Mouse (Mus musculus): ENCODE results near the gene Xpnpep2. TPM values are rescaled to one million over a fixed set of nuclear protein-coding genes. Genes with fewer than 3 reads are reported as not detected.

The Xpnpep2 gene
- total and polyA plus RNA-seq, 3 experiments: 0.59 to 1.6 (median 1.4) TPM

DNA sequence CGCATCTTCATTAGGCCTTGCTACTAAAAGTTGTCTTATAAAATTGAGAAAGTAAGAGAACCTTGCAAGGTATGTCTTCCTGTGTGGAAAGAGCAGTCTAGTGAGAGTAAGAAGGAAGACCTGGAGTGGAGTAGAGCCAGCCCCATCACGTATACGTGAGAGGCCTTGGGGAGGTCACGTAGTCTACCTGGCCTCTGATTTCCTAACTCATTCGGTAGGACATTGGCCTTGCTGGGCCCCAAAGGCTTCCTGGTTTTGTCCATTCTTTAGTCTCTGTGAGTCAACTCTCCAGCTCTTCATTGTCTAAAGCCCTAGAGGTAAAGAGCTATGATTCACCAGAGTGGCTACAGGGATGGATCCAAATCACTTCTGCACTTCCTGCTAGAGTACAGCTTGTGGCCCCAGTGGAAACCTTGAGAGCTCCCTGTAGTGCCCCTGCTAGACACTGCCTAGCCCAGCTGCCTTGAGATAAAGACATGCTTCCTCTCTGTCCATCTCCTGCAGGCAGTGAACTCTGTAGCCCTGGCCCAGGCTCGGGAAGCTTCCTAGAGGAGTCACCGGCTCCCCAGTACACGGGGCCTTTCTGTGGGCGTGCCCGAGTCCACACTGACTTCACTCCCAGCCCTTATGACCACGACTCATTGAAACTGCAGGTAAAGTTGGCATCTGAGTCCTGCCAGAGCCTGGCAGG is 49.8 kb downstream of the Xpnpep2 start:
- DNase-seq: no peak

DNA sequence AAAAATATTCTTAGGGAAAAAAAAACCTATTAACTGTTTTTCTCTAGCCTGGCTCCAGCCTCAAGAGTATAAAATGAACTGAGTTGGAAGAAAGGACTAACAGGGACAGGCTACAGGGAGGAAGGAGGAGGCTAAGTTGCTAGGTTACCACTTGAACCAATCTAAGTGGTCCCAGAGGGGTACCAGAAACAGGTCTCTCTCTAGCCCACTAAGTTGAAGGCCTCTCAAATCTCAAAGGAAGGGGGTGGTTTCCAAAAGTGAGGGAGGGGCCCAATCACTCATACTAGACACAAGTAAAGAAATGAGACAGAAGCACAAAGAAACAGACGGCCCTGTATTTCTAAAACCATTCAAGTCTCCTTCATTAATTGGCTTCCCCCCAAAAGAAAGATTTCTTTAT is 61.4 kb downstream of the Xpnpep2 start:
- no peak for DNase-seq

DNA sequence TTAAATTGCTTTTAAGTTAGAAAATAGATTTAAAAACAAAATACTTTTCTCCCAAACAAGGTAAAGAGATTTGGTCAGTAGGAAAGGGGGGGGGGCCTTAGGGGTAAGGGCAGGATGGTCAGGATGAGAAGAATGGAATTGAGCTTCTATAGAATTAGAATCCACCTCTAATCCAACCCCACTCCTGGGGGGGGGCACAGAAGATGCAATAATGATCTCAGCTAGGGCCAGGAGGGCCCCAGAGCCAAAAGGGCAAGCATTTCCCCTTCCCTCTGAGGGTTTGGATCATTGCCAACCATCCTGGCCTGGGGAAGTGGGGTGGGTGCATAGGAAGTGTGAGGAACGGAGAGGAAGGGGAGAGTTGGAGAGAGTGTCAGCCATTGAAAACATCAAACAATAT is 61.8 kb downstream of the Xpnpep2 start:
- no peak for DNase-seq

DNA sequence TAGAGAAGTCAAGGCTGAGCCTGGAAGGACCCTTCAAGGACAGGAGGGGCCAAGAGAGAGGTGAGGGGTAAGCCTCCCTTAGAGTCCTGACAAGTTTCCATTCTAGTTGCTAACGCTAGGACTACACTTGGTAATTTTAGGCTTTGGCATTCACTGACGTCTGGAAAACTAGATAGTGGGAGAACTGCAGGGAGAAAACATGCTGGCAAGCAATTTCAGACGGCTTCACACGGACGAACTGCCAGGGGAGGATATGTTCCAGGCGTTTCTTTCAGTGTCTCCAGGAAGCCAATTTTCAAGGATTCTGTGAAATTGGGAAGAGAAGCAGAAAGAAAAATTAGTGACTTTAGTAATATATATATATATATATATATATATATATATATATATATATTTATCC is 73.3 kb downstream of the Xpnpep2 start:
- DNase-seq: no peak

DNA sequence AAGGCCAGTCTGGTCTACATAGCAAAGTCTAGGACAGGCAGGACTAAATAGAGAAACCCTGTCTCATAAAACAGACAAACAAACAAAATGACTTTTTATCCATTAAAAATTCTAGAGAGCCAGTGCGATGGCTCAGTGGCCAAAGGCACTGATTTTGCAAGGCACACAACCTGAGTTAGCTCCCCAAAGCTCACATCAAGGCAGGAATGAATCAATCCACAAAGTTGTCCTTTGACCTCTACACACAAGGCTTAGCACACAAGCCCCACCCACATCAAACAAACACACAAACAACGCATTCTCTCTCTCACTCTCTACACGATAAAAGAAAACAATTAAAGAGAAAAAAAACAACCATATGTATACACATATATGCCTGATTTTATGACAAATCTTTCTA is 76.2 kb downstream of the Xpnpep2 start:
- no peak for DNase-seq

Other genes starting within 250 kb of the Xpnpep2 start
- 10 to 100 TPM; 19.2 to 49.3 TPM for gene Smarca1, start 215.8 kb upstream of the Xpnpep2 start, total RNA-seq (2021)
- gene Smarca1, start 215.8 kb upstream of the Xpnpep2 start, polyA plus RNA-seq (2012; rRNA removed): 4.6 and 5.6 TPM in 2 replicates
- gene Ocrl, start 196.3 kb upstream of the Xpnpep2 start, total RNA-seq (2021): 10 to 100 TPM; 42.7 to 45.6 TPM
- 15.2 and 17.0 TPM in 2 replicates for gene Ocrl, start 196.3 kb upstream of the Xpnpep2 start, polyA plus RNA-seq (2012; rRNA removed)
- gene Apln, start 73.9 kb upstream of the Xpnpep2 start, total RNA-seq (2021): 1 to 10 TPM; 1.6 to 5.0 TPM
- 3.1 and 8.3 TPM in 2 replicates for gene Apln, start 73.9 kb upstream of the Xpnpep2 start, polyA plus RNA-seq (2012; rRNA removed)
- 1 to 10 TPM; 1.2 to 1.6 TPM for gene Sash3, start 37.7 kb downstream of the Xpnpep2 start, total RNA-seq (2021)
- gene Sash3, start 37.7 kb downstream of the Xpnpep2 start, polyA plus RNA-seq (2012; rRNA removed): 1.3 and 1.4 TPM in 2 replicates
- 10 to 100 TPM; 17.7 to 22.3 TPM for gene Zdhhc9, start 100.2 kb downstream of the Xpnpep2 start, total RNA-seq (2021)
- gene Zdhhc9, start 100.2 kb downstream of the Xpnpep2 start, polyA plus RNA-seq (2012; rRNA removed): 10.3 and 10.9 TPM in 2 replicates
- gene Utp14a, start 148.1 kb downstream of the Xpnpep2 start, total RNA-seq (2021): 10 to 100 TPM; 12.5 to 19.5 TPM
- 0.42 and 0.48 TPM in 2 replicates for gene Utp14a, start 148.1 kb downstream of the Xpnpep2 start, polyA plus RNA-seq (2012; rRNA removed)
- 10 to 100 TPM in 1 of 2 experiments, 1 to 10 TPM in 1; 9.4 to 11.5 TPM for gene Bcorl1, start 232.6 kb downstream of the Xpnpep2 start, total RNA-seq (2021)
- 3.6 and 5.2 TPM in 2 replicates for gene Bcorl1, start 232.6 kb downstream of the Xpnpep2 start, polyA plus RNA-seq (2012; rRNA removed)